Mouse (Mus musculus): ENCODE results near the gene Abat.

DNA sequence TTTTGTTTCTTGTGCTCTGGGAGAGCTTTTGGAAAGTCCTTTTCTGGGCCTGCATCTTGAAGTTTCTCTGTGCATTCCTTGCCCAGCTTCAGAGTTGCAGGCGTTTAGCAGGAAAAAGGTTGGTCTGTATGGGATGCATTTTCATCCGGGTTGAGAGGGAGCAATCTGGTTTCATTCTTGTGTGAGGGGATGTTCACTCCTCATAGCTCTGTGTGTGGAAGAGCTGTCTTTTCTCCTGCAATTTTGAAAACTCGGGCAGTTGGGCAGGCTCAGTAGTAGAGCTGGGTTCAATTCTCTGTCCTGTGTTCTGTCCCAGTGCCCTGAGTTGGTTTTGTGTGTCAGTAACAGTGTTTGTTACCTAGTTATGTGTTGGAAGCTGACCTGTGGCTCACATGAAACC, 41.1 kb downstream of the Abat start:
- TF ChIP-seq CTCF (IDR thresholded peaks at IDR 0.05; ENCODE audit: control insufficient read depth, insufficient read depth, insufficient read length), result no peak
- no peak for TF ChIP-seq MAX (IDR thresholded peaks at IDR 0.05)
- TF ChIP-seq USF1 (IDR thresholded peaks at IDR 0.05; ENCODE audit: low read depth), result no peak
- no peak for TF ChIP-seq MYOD1 (IDR thresholded peaks at IDR 0.05; ENCODE audit: control insufficient read depth, insufficient read length, low read depth)
- TF ChIP-seq CEBPB (IDR thresholded peaks at IDR 0.05; ENCODE audit: low read depth), result no peak

Data from C2C12 (cell line).